Mouse (Mus musculus): Measurements from ENCODE around the gene Nkiras2.
A peak's percentile ranks its signal among the peaks of the same experiment; 100 is the strongest.
"Not testable (repeated sequence)": the region's sequence is repeated elsewhere in the genome, so short reads cannot be mapped to it uniquely, and the experiment has no call there.

The Nkiras2 gene

GRCm38 (mm10) chr11:100618761-100619484 lies at the start of gene Nkiras2:
TSS of gene Nkiras2 (plus strand) at chr11:100619244.
- no peak for DNase-seq

- DNase-seq = no peak
Measured at GRCm38 (mm10) chr11:100569789-100570188, 49.3 kb upstream of the Nkiras2 start.

GRCm38 (mm10) chr11:100570430-100571201 lies 48.4 kb upstream of the Nkiras2 start:
- peak; percentile 83 for DNase-seq

GRCm38 (mm10) chr11:100571202-100571567 lies 47.9 kb upstream of the Nkiras2 start:
- DNase-seq = peak; percentile 39

- no peak for DNase-seq
Measured at GRCm38 (mm10) chr11:100574188-100574587, 44.9 kb upstream of the Nkiras2 start.

- peak; percentile 55 for DNase-seq
Measured at GRCm38 (mm10) chr11:100574708-100575483, 44.1 kb upstream of the Nkiras2 start, which contains the start of gene Cnp. TSS of gene Cnp (plus strand) at chr11:100574904.

- no peak for DNase-seq
Measured at GRCm38 (mm10) chr11:100575484-100575855, 43.6 kb upstream of the Nkiras2 start.

GRCm38 (mm10) chr11:100576256-100576655 lies 42.8 kb upstream of the Nkiras2 start:
- DNase-seq = no peak

- no peak for DNase-seq
Measured at GRCm38 (mm10) chr11:100577852-100578599, 41.0 kb upstream of the Nkiras2 start.

GRCm38 (mm10) chr11:100579116-100579799 lies 39.8 kb upstream of the Nkiras2 start:
- no peak for DNase-seq

- no peak for DNase-seq
Measured at GRCm38 (mm10) chr11:100580275-100580674, 38.8 kb upstream of the Nkiras2 start.

GRCm38 (mm10) chr11:100581756-100582155 lies 37.3 kb upstream of the Nkiras2 start:
- DNase-seq = no peak

- DNase-seq = not testable (repeated sequence)
Measured at GRCm38 (mm10) chr11:100582413-100582812, 36.6 kb upstream of the Nkiras2 start.

- DNase-seq = no peak
Measured at GRCm38 (mm10) chr11:100582836-100583235, 36.2 kb upstream of the Nkiras2 start.

GRCm38 (mm10) chr11:100584561-100584961 lies 34.5 kb upstream of the Nkiras2 start:
- DNase-seq = no peak

GRCm38 (mm10) chr11:100585148-100585547 lies 33.9 kb upstream of the Nkiras2 start:
- DNase-seq = no peak

GRCm38 (mm10) chr11:100588462-100588861 lies 30.6 kb upstream of the Nkiras2 start:
- DNase-seq = no peak

GRCm38 (mm10) chr11:100592346-100593046 lies 26.5 kb upstream of the Nkiras2 start:
- no peak for DNase-seq

GRCm38 (mm10) chr11:100594608-100595007 lies 24.4 kb upstream of the Nkiras2 start:
- no peak for DNase-seq

- DNase-seq = no peak
Measured at GRCm38 (mm10) chr11:100595533-100595932, 23.5 kb upstream of the Nkiras2 start.

- DNase-seq = no peak
Measured at GRCm38 (mm10) chr11:100598074-100598473, 21.0 kb upstream of the Nkiras2 start.

Data from cerebellum, adult 8-10 months (tissue).